Mouse (Mus musculus) intestine, embryonic 16.5 days (tissue): ENCODE results near the gene Gpr25. TPM values are rescaled to one million over a fixed set of nuclear protein-coding genes. Genes with fewer than 3 reads are reported as not detected.

Experiments used
- ATAC-seq: fragments of 200-750 bp; cut with Nextera tagmentation; 2 replicates; pipeline ENCODE4 v1.8.0; 2017; ENCODE audit warnings: moderate TSS enrichment, moderate library complexity
- H3K27ac ChIP-seq: fragments of 300-500 bp; sonication (generic); 2 replicates; pipeline ENCODE4 v1.5.1; 2014; ENCODE audit warnings: mild to moderate bottlenecking, low read length
- H3K27me3 ChIP-seq: fragments of 300-500 bp; sonication (generic); replicated peaks from 2 replicates; pipeline ENCODE4 v1.6.1; 2014; ENCODE audit warnings: low read length, control low read depth, mixed read lengths; ENCODE audit not compliant: control insufficient read depth, insufficient read depth
- H3K36me3 ChIP-seq: fragments of 300-500 bp; sonication (generic); 2 replicates; pipeline ENCODE4 v1.6.1; 2014; ENCODE audit warnings: low read length, control low read depth; ENCODE audit not compliant: control insufficient read depth, insufficient read depth
- H3K4me1 ChIP-seq: fragments of 300-500 bp; sonication (generic); 2 replicates; pipeline ENCODE4 v1.6.1; 2014; ENCODE audit warnings: low read length, control low read depth, mixed read lengths; ENCODE audit not compliant: control insufficient read depth, insufficient read depth
- H3K4me2 ChIP-seq: fragments of 300-500 bp; sonication (generic); 2 replicates; pipeline ENCODE4 v1.6.1; 2014; ENCODE audit warnings: low read depth, low read length, control low read depth
- H3K4me3 ChIP-seq: fragments of 300-500 bp; sonication (generic); 2 replicates; pipeline ENCODE4 v1.5.1; 2014; ENCODE audit warnings: mild to moderate bottlenecking, low read length
- H3K9ac ChIP-seq: fragments of 300-500 bp; sonication (generic); 2 replicates; pipeline ENCODE4 v1.6.1; 2014; ENCODE audit warnings: low read depth, low read length
- H3K9me3 ChIP-seq: fragments of 300-500 bp; sonication (generic); 2 replicates; pipeline ENCODE4 v1.6.1; 2016; ENCODE audit warnings: low read length, control low read depth; ENCODE audit not compliant: control insufficient read depth
- WGBS: fragments of 180-500 bp; shearing (Covaris S2); extraction: QIAGEN DNeasy Blood & Tissue Kit; methylation state at CpG from one replicate; pipeline ENCODE4 v1.1.7; 2014; 5-methylcytosine and 5-hydroxymethylcytosine counted together
- polyA plus RNA-seq: library from polyadenylated mRNA; unstranded; fragments of >200 nt; fragmentation: Nextera tagmentation; extraction: Ambion mirVana; gene quantifications from 2 replicates; pipeline ENCODE4 v1.2.1, GENCODE M21; 2015

Gene Gpr25
- polyA plus RNA-seq, 1 experiment from 2014 or later = not detected

DNA sequence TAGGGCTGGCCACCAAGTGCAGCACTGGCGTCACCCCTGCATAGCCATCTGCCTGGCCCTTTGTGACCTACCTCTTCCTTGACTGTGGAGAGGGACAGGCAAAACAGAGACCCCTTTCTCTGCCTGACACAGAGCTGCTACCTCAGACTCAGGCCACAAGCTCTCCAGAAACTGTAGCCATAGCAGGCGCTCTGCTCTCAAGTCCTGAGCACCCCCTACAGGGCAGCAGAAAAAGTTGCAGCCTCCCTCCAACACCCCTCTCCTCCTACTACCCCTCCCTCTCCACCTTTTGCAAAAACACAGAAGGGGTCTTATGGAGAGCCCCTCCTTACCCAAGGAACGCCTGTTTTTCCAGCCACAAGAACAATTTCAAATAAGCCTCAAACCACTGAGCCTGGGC lies 47.9 kb downstream of the Gpr25 start, which contains the start of gene Mroh3:
Gene Mroh3, minus strand, starts transcription at position 26 of the 400 bp plus-strand sequence.
- Histone ChIP-seq H3K4me2 (no peak within 1 kb of the TSS), H3K4me1 (no peaks in the 10 kb centered on the region), H3K27ac (no peak within 1 kb of the TSS), H3K27me3 (no peaks in the 10 kb centered on the region), H3K36me3 (peaks cover 8% of the 10 kb centered on the region), H3K9ac (no peak within 1 kb of the TSS), H3K4me3 (no peak within 1 kb of the TSS), H3K9me3 (no peaks in the 10 kb centered on the region)
- ATAC-seq = peak; percentile 51
- 41% methylated on average over 3 of the region's 3 CpGs for WGBS

Other genes with a start within 250 kb of the Gpr25 start
- gene Ascl5, start 210.1 kb downstream of the Gpr25 start, polyA plus RNA-seq = not detected in 2 replicates
- gene Cacna1s, start 208.1 kb downstream of the Gpr25 start, polyA plus RNA-seq = 0.04 TPM in 1 of 2 replicates, not detected in the other
- 4.3 and 4.8 TPM in 2 replicates for gene Kif21b, start 129.5 kb downstream of the Gpr25 start, polyA plus RNA-seq
- gene Mroh3, start 48.0 kb downstream of the Gpr25 start, polyA plus RNA-seq = 0.28 and 0.56 TPM in 2 replicates
- gene Inava, start 26.6 kb downstream of the Gpr25 start, polyA plus RNA-seq = 32.6 and 33.4 TPM in 2 replicates
- 3.7 and 3.9 TPM in 2 replicates for gene Camsap2, start 85.2 kb upstream of the Gpr25 start, polyA plus RNA-seq
- gene Ddx59, start 154.4 kb upstream of the Gpr25 start, polyA plus RNA-seq = 10.1 and 12.3 TPM in 2 replicates
- 2.5 and 2.7 TPM in 2 replicates for gene Kif14, start 205.5 kb upstream of the Gpr25 start, polyA plus RNA-seq